Mouse (Mus musculus) heart, embryonic 11.5 days (tissue): ENCODE measurements around the gene Aif1l. TPM values are rescaled to one million over a fixed set of nuclear protein-coding genes. Genes with fewer than 3 reads are reported as not detected.

Experiments used
- ATAC-seq: fragments of 200-750 bp; cut with Nextera tagmentation; replicated peaks from 2 replicates; pipeline ENCODE4 v1.8.0; 2017; ENCODE audit warnings: moderate library complexity; ENCODE audit not compliant: insufficient number of reproducible peaks, low FRiP score, low TSS enrichment
- H3K27ac ChIP-seq: fragments of 300-500 bp; sonication (generic); 2 replicates; pipeline ENCODE4 v1.5.1; 2014; ENCODE audit warnings: mild to moderate bottlenecking, low read depth, low read length
- H3K27me3 ChIP-seq: fragments of 300-500 bp; sonication (generic); 2 replicates; pipeline ENCODE4 v1.6.1; 2014; ENCODE audit warnings: mild to moderate bottlenecking, low read length, mixed read lengths; ENCODE audit not compliant: control insufficient read depth, insufficient read depth
- H3K36me3 ChIP-seq: fragments of 300-500 bp; sonication (generic); 2 replicates; pipeline ENCODE4 v1.6.1; 2014; ENCODE audit warnings: mild to moderate bottlenecking, low read length, moderate library complexity, mixed read lengths; ENCODE audit not compliant: control insufficient read depth, insufficient read depth
- H3K4me1 ChIP-seq: fragments of 300-500 bp; sonication (generic); 2 replicates; pipeline ENCODE4 v1.6.1; 2014; ENCODE audit warnings: low read length; ENCODE audit not compliant: control insufficient read depth, insufficient read depth
- H3K4me2 ChIP-seq: fragments of 300-500 bp; sonication (generic); 2 replicates; pipeline ENCODE4 v1.6.1; 2014; ENCODE audit warnings: mild to moderate bottlenecking, moderate library complexity
- H3K4me3 ChIP-seq: fragments of 300-500 bp; sonication (generic); 2 replicates; pipeline ENCODE4 v1.5.1; 2014; ENCODE audit warnings: low read depth, low read length
- H3K9ac ChIP-seq: fragments of 300-500 bp; sonication (generic); 2 replicates; pipeline ENCODE4 v1.6.1; 2014; ENCODE audit warnings: mild to moderate bottlenecking, low read depth, low read length, moderate library complexity
- H3K9me3 ChIP-seq: fragments of 300-500 bp; sonication (generic); replicated peaks from 2 replicates; pipeline ENCODE4 v1.6.1; 2016; ENCODE audit warnings: low read length; ENCODE audit not compliant: control insufficient read depth
- WGBS: fragments of 180-500 bp; shearing (Covaris S2); extraction: QIAGEN DNeasy Blood & Tissue Kit; methylation state at CpG from one replicate; pipeline ENCODE4 v1.1.7; 2014; ENCODE audit not compliant: insufficient replicate concordance; 5-methylcytosine and 5-hydroxymethylcytosine counted together
- polyA plus RNA-seq: library from polyadenylated mRNA; unstranded; fragments of >200 nt; fragmentation: Nextera tagmentation; extraction: Ambion mirVana; gene quantifications from 2 replicates; pipeline ENCODE4 v1.2.1, GENCODE M21; 2014

Gene Aif1l
- polyA plus RNA-seq, 1 experiment from 2014 or later: 83.7 TPM

DNA sequence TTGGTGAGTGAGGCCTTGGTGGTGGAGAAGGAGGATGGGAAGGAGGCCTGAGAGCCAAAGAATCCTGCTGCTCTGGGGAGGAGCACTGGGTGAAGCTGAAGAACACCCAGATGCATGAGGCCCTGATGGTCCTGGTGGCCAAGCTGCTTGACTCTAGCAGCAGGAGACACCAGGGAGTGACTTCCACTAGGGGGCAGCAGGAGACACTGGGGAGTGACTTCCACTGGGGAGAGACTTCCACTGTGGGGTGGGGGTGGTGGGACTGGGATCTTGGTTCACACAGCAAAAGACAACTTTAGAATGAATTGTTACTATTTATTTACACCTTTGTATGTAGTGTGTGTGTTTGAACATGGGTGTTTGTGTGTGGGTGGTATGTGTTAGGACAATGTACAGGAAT is 15.2 kb downstream of the Aif1l start:
- H3K9me3 ChIP-seq: no peaks in the 10 kb centered on the region
- peaks cover 9% of the 10 kb centered on the region; the same call in 1 of the 2 replicates for H3K36me3 ChIP-seq
- H3K27ac ChIP-seq: no peak overlapping the region
- H3K4me2 ChIP-seq: no peak overlapping the region
- no peak for ATAC-seq
- no peak overlapping the region for H3K9ac ChIP-seq
- H3K4me3 ChIP-seq: no peak overlapping the region
- peaks cover 3% of the 10 kb centered on the region; the same call in 1 of the 2 replicates for H3K4me1 ChIP-seq
- H3K27me3 ChIP-seq: no peaks in the 10 kb centered on the region

- no peak overlapping the region for H3K4me3 ChIP-seq
- H3K4me1 ChIP-seq: peaks cover 3% of the 10 kb centered on the region; the same call in 1 of the 2 replicates
- no peaks in the 10 kb centered on the region for H3K27me3 ChIP-seq
- H3K9me3 ChIP-seq: no peaks in the 10 kb centered on the region
- no peak overlapping the region for H3K9ac ChIP-seq
- no peak overlapping the region for H3K27ac ChIP-seq
- peaks cover 13% of the 10 kb centered on the region for H3K36me3 ChIP-seq
- WGBS: 68% methylated on average over 8 of the region's 8 CpGs
- H3K4me2 ChIP-seq: no peak overlapping the region
- no peak for ATAC-seq
Measured at GRCm38 (mm10) chr2:31966801-31967200, 16.9 kb downstream of the Aif1l start.

DNA sequence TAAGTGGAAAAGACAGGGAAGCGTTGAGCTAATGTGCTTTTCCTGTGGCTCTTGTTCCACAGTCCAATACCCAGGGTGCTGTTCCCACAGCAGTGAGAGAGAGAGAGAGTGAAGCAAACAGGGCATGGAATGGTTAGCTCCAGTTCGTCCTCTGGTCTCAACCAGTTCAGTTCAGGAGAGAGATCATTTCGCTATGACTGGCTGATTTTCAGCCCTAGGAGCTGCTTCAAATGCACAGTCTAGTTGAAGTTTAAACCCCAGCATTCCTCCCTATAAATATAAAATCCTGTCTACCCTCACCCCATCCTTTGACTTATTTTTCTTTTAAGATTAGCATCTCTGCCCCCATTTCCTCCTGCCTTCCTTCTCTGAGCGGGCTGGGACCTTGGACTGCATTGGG is 22.6 kb downstream of the Aif1l start:
- Histone ChIP-seq H3K4me2 (no peak overlapping the region), H3K4me3 (no peak overlapping the region), H3K36me3 (peaks cover 18% of the 10 kb centered on the region)

GRCm38 (mm10) chr2:31974141-31974808 is 24.3 kb downstream of the Aif1l start, which contains the start of gene Nup214:
TSS of gene Nup214 (plus strand) at chr2:31974436.
- WGBS: under 1% methylated on average over 60 of the region's 60 CpGs
- no peaks in the 10 kb centered on the region for H3K27me3 ChIP-seq
- H3K9me3 ChIP-seq: no peaks in the 10 kb centered on the region
- H3K4me3 ChIP-seq: peak within 1 kb of the TSS; percentile 98
- ATAC-seq: peak; percentile 98
- peak within 1 kb of the TSS; percentile 98 for H3K4me2 ChIP-seq
- peaks cover 20% of the 10 kb centered on the region for H3K36me3 ChIP-seq
- H3K27ac ChIP-seq: peak within 1 kb of the TSS; percentile 73
- H3K4me1 ChIP-seq: peaks cover 9% of the 10 kb centered on the region
- peak within 1 kb of the TSS; percentile 98 for H3K9ac ChIP-seq

More for the DNA sequence above, 22.6 kb downstream of the Aif1l start:
- Histone ChIP-seq H3K27ac (no peak overlapping the region), H3K27me3 (no peaks in the 10 kb centered on the region), H3K9me3 (no peaks in the 10 kb centered on the region), H3K4me1 (peaks cover 9% of the 10 kb centered on the region), H3K9ac (no peak overlapping the region)
- no peak for ATAC-seq
- WGBS: 77% methylated on average over 4 of the region's 4 CpGs

DNA sequence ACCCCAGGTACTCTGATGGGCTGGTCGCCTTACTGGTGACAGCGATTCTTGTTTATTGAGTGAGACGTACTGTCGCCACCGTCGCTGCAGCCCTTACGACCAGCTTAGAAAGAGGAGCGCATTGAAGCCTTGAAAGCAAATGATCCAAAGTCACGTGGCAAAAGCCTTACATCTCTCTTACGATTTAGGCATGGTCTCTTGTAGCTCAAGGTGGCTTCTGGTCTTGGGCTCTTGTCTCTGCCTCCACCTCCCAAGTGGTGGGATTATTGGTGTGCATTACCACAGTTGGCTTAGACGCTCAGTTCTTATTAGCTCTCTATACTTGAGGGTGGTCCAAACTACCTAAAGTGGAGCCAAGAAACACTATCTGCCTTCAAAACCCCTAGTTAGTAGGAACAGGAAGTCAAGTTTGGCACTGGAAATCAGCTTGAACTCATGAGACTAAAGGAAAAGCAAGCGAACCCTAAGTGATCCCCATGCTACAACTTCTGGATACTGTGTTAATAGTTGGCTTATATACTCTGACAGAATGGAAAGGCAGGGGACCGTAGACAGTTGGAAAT is 25.0 kb downstream of the Aif1l start:
- 9% methylated on average over 13 of the region's 13 CpGs for WGBS
- ATAC-seq: no peak
- Histone ChIP-seq H3K4me3 (peak overlapping the region; percentile 98), H3K9me3 (no peaks in the 10 kb centered on the region), H3K27ac (peak overlapping the region; percentile 73; the same call in 1 of the 2 replicates), H3K4me2 (peak overlapping the region; percentile 98), H3K9ac (peak overlapping the region; percentile 98), H3K4me1 (peaks cover 9% of the 10 kb centered on the region), H3K27me3 (no peaks in the 10 kb centered on the region), H3K36me3 (peaks cover 18% of the 10 kb centered on the region)

DNA sequence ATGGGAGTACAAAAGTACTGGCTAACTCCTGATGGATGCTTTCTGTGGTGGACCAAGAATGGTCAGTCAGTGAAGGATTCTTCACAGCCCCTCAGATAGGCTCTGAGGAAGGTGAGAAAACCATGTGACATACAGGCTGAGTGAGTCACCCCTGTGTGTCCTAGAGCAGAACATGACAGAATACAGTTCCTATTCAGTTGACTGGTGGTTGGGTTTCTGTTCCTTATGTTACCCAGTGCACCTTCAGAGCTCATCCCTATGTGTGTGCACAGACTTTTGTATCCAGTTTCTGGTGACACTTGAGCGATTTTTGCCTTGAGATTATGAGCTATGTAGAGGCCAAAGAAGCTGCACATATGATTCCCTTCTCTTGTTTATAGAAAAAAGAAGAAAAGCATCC is 37.8 kb downstream of the Aif1l start:
- no peak for ATAC-seq

GRCm38 (mm10) chr2:31990961-31991360 is 41.0 kb downstream of the Aif1l start:
- 87% methylated on average over 4 of the region's 4 CpGs for WGBS

More for the DNA sequence above, 37.8 kb downstream of the Aif1l start:
- Histone ChIP-seq H3K9me3 (no peaks in the 10 kb centered on the region), H3K4me3 (no peak overlapping the region), H3K9ac (no peak overlapping the region), H3K27ac (no peak overlapping the region), H3K27me3 (no peaks in the 10 kb centered on the region), H3K4me1 (no peaks in the 10 kb centered on the region), H3K36me3 (peaks cover 56% of the 10 kb centered on the region), H3K4me2 (no peak overlapping the region)
- WGBS: 84% methylated on average over 1 of the region's 1 CpGs

GRCm38 (mm10) chr2:31994896-31995295 is 45.0 kb downstream of the Aif1l start:
- peaks cover 45% of the 10 kb centered on the region for H3K36me3 ChIP-seq
- H3K4me1 ChIP-seq: no peaks in the 10 kb centered on the region
- no peak overlapping the region for H3K9ac ChIP-seq
- no peaks in the 10 kb centered on the region for H3K27me3 ChIP-seq
- H3K9me3 ChIP-seq: no peaks in the 10 kb centered on the region
- 85% methylated on average over 9 of the region's 9 CpGs for WGBS
- ATAC-seq: no peak
- no peak overlapping the region for H3K4me2 ChIP-seq
- no peak overlapping the region for H3K27ac ChIP-seq
- H3K4me3 ChIP-seq: no peak overlapping the region

More at GRCm38 (mm10) chr2:31990961-31991360, 41.0 kb downstream of the Aif1l start:
- Histone ChIP-seq H3K27me3 (no peaks in the 10 kb centered on the region), H3K4me3 (no peak overlapping the region), H3K9ac (no peak overlapping the region), H3K27ac (no peak overlapping the region), H3K36me3 (peaks cover 42% of the 10 kb centered on the region), H3K4me1 (no peaks in the 10 kb centered on the region), H3K9me3 (no peaks in the 10 kb centered on the region), H3K4me2 (no peak overlapping the region)
- ATAC-seq: no peak

DNA sequence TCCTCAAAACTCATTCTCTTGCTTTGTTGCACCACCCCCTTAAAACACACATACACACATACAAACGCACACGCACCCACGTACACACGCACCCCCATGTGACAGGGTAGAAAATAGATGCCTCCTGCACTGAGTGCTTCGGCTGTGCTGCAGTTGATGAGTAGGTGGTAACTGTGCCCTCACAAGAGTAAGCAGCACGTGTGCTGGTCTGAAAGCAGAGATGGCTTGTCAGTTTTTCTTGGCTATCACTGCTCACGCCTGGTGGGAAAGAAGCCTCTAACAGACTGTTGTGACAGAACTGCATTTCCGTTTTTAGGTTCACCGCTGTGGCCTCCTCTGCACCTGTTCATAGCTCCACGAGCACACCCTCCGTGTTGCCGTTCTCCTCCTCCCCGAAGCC is 46.1 kb downstream of the Aif1l start:
- Histone ChIP-seq H3K9me3 (no peaks in the 10 kb centered on the region), H3K9ac (no peak overlapping the region), H3K4me2 (no peak overlapping the region), H3K27me3 (no peaks in the 10 kb centered on the region), H3K36me3 (peaks cover 43% of the 10 kb centered on the region), H3K4me3 (no peak overlapping the region), H3K27ac (no peak overlapping the region), H3K4me1 (no peaks in the 10 kb centered on the region)
- WGBS: 90% methylated on average over 13 of the region's 13 CpGs
- ATAC-seq: no peak
